Mouse (Mus musculus): ENCODE measurements around the gene Syk. TPM values are rescaled to one million over a fixed set of nuclear protein-coding genes. Genes with fewer than 3 reads are reported as not detected.

Gene Syk
- polyA plus RNA-seq, 1 experiment = 11.4 TPM

DNA sequence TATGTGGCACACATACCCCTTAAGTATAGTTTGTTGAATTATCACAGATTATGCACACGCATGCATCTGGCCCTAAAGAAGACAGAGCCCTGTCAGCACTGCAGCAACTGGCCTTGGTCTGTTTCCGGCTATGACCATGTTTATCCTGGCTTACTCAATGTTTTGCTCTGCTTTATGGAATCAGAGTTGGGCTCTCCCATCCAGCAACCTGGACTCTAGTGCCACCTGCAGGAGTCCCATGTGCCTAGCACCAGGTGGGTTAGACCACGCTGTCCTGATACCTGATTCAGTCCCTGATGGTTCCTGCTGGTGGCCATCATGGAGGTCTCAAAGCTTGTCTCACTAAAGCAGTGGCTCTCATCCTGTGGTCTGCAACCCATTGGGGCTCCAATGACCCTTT is 86.9 kb downstream of the Syk start:
- TF ChIP-seq EP300 (IDR thresholded peaks at IDR 0.05; ENCODE audit: insufficient read depth, low read depth, low read length) (no peak), CTCF (IDR thresholded peaks at IDR 0.05; ENCODE audit: low read depth, low read length) (peak; percentile 69)
- Histone ChIP-seq H3K4me1 (ENCODE audit: control insufficient read depth, insufficient read depth, low read length) (no peaks in the 10 kb centered on the region), H3K36me3 (ENCODE audit: control insufficient read depth, insufficient read depth, low read length, poor library complexity, severe bottlenecking) (no peaks in the 10 kb centered on the region), H3K27me3 (ENCODE audit: control insufficient read depth, insufficient read depth, low read length, poor library complexity, severe bottlenecking) (no peaks in the 10 kb centered on the region), H3K9me3 (replicated peaks; ENCODE audit: control insufficient read depth, insufficient read depth, low read length, poor library complexity, severe bottlenecking) (no peaks in the 10 kb centered on the region), H3K9ac (ENCODE audit: low read depth, poor library complexity, severe bottlenecking) (no peak overlapping the region), H3K27ac (ENCODE audit: insufficient read depth, low read length) (no peak overlapping the region), H3K4me3 (ENCODE audit: low read depth, low read length) (no peak overlapping the region)

DNA sequence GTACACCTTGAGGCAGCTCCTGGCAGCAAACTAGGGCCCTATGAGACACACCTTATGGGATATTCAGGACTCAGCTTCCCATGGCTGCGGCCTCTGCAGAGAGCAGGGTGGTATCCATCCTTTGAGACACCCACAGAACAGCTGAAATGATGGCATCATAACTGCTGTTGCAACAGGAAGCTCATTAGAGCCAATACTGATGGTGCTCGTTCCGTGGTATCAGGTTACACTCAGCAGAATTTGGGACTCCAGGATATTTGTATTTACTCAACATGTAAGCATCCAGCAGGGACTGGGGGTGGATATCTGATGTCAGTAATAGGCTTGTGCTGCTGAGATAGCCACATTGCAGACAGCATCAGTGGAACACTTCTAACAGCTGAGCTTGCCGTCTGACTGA is 90.3 kb downstream of the Syk start:
- Histone ChIP-seq H3K36me3 (ENCODE audit: control insufficient read depth, insufficient read depth, low read length, poor library complexity, severe bottlenecking) (no peaks in the 10 kb centered on the region), H3K9ac (ENCODE audit: low read depth, poor library complexity, severe bottlenecking) (no peak overlapping the region), H3K27me3 (ENCODE audit: control insufficient read depth, insufficient read depth, low read length, poor library complexity, severe bottlenecking) (no peaks in the 10 kb centered on the region), H3K4me3 (ENCODE audit: low read depth, low read length) (no peak overlapping the region), H3K4me1 (ENCODE audit: control insufficient read depth, insufficient read depth, low read length) (no peaks in the 10 kb centered on the region), H3K9me3 (replicated peaks; ENCODE audit: control insufficient read depth, insufficient read depth, low read length, poor library complexity, severe bottlenecking) (no peaks in the 10 kb centered on the region), H3K27ac (ENCODE audit: insufficient read depth, low read length) (no peak overlapping the region)
- TF ChIP-seq CTCF (IDR thresholded peaks at IDR 0.05; ENCODE audit: low read depth, low read length) (no peak), EP300 (IDR thresholded peaks at IDR 0.05; ENCODE audit: insufficient read depth, low read depth, low read length) (no peak), POLR2A (IDR thresholded peaks at IDR 0.05; ENCODE audit: insufficient read depth, low read length) (no peak)

DNA sequence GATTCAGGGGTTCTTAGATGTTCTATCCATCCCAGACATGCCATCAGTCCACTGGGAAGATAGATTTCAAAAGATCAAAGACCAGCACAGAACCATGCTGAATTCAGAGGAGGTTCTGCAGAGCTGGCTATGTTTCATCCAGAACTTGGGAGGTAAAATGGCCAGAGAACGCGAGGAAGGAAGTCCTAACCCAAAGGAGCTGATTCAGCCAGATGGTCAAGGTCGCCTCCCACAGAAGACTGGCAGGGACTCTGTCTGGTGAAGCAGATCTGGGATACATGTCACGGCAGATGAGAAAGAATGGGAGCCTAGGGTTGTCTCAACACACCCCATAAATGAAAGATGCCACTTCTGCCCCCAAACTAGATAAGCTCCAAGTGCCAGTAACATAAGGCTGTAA is 90.9 kb downstream of the Syk start:
- Histone ChIP-seq H3K4me3 (ENCODE audit: low read depth, low read length) (no peak overlapping the region), H3K27me3 (ENCODE audit: control insufficient read depth, insufficient read depth, low read length, poor library complexity, severe bottlenecking) (no peaks in the 10 kb centered on the region), H3K9ac (ENCODE audit: low read depth, poor library complexity, severe bottlenecking) (no peak overlapping the region), H3K9me3 (replicated peaks; ENCODE audit: control insufficient read depth, insufficient read depth, low read length, poor library complexity, severe bottlenecking) (no peaks in the 10 kb centered on the region), H3K4me1 (ENCODE audit: control insufficient read depth, insufficient read depth, low read length) (no peaks in the 10 kb centered on the region), H3K27ac (ENCODE audit: insufficient read depth, low read length) (no peak overlapping the region), H3K36me3 (ENCODE audit: control insufficient read depth, insufficient read depth, low read length, poor library complexity, severe bottlenecking) (no peaks in the 10 kb centered on the region)
- TF ChIP-seq POLR2A (IDR thresholded peaks at IDR 0.05; ENCODE audit: insufficient read depth, low read length) = no peak
- TF ChIP-seq EP300 (IDR thresholded peaks at IDR 0.05; ENCODE audit: insufficient read depth, low read depth, low read length) = no peak
- TF ChIP-seq CTCF (IDR thresholded peaks at IDR 0.05; ENCODE audit: low read depth, low read length) = no peak

DNA sequence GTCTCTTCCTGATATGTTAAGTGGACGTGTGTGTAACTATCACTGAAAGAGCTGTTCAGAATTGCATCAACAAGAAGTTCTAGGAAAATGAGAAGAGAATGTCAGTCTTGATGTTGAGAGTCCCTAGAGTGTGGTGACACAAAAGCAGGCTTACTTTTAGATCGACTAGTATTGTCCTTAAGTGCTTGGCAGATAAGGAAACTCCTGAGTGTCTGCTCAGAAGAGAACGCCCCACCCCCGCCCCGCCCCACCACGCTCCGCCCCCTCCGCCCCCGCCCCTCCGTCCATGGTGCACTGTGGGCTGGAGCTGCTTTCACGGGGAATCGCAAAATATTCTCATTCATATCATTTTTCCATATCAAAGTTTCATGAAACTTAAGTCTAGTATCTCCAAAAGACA is 91.9 kb downstream of the Syk start:
- TF ChIP-seq CTCF (IDR thresholded peaks at IDR 0.05; ENCODE audit: low read depth, low read length) (no peak), POLR2A (IDR thresholded peaks at IDR 0.05; ENCODE audit: insufficient read depth, low read length) (no peak), EP300 (IDR thresholded peaks at IDR 0.05; ENCODE audit: insufficient read depth, low read depth, low read length) (no peak)
- no peak overlapping the region for H3K27ac ChIP-seq (ENCODE audit: insufficient read depth, low read length)

DNA sequence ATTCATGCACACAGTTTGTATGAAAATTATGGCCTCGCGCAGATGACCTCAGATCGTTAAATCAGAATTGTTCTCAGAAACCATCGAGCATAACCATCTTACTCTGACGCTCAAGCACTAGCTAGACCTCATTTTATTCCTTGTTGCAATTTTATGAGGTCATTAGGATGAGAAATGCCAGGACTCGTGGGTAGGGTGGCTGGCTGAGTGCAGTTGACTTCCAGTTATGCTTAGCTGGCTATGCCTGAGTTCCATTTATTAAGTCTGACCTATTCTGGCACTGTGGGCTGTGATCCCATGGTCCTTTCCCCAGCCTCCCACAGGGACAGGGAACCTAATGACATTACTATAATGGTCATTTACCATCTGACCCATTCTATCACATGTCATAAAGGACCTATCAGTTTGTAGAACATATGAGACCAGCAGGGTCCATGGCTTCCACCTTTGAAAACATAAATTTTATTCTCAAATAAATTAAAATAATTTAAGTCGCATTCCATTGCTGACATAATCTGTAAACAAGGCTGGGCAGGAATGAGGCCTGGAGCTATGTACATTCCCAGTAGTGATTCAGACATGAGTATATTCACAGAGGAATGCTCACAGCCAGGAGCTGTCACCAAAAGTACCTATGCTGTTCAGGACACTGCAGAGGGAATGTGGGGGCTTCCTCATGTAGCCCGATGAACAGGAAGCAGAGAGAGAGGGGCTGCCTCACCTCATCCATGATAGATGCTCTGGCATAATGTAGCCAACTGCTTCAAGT is 92.7 kb downstream of the Syk start:
- no peaks in the 10 kb centered on the region for H3K36me3 ChIP-seq (ENCODE audit: control insufficient read depth, insufficient read depth, low read length, poor library complexity, severe bottlenecking)
- H3K4me1 ChIP-seq (ENCODE audit: control insufficient read depth, insufficient read depth, low read length) = no peaks in the 10 kb centered on the region
- H3K9ac ChIP-seq (ENCODE audit: low read depth, poor library complexity, severe bottlenecking) = no peak overlapping the region
- H3K27ac ChIP-seq (ENCODE audit: insufficient read depth, low read length) = no peak overlapping the region
- TF ChIP-seq CTCF (IDR thresholded peaks at IDR 0.05; ENCODE audit: low read depth, low read length) = no peak
- no peak for TF ChIP-seq POLR2A (IDR thresholded peaks at IDR 0.05; ENCODE audit: insufficient read depth, low read length)
- TF ChIP-seq EP300 (IDR thresholded peaks at IDR 0.05; ENCODE audit: insufficient read depth, low read depth, low read length) = no peak
- H3K27me3 ChIP-seq (ENCODE audit: control insufficient read depth, insufficient read depth, low read length, poor library complexity, severe bottlenecking) = no peaks in the 10 kb centered on the region
- H3K4me3 ChIP-seq (ENCODE audit: low read depth, low read length) = no peak overlapping the region
- H3K9me3 ChIP-seq (replicated peaks; ENCODE audit: control insufficient read depth, insufficient read depth, low read length, poor library complexity, severe bottlenecking) = no peaks in the 10 kb centered on the region

More for the DNA sequence above, 91.9 kb downstream of the Syk start:
- Histone ChIP-seq H3K4me1 (ENCODE audit: control insufficient read depth, insufficient read depth, low read length) (no peaks in the 10 kb centered on the region), H3K9me3 (replicated peaks; ENCODE audit: control insufficient read depth, insufficient read depth, low read length, poor library complexity, severe bottlenecking) (no peaks in the 10 kb centered on the region), H3K9ac (ENCODE audit: low read depth, poor library complexity, severe bottlenecking) (no peak overlapping the region), H3K36me3 (ENCODE audit: control insufficient read depth, insufficient read depth, low read length, poor library complexity, severe bottlenecking) (no peaks in the 10 kb centered on the region), H3K27me3 (ENCODE audit: control insufficient read depth, insufficient read depth, low read length, poor library complexity, severe bottlenecking) (no peaks in the 10 kb centered on the region), H3K4me3 (ENCODE audit: low read depth, low read length) (no peak overlapping the region)

DNA sequence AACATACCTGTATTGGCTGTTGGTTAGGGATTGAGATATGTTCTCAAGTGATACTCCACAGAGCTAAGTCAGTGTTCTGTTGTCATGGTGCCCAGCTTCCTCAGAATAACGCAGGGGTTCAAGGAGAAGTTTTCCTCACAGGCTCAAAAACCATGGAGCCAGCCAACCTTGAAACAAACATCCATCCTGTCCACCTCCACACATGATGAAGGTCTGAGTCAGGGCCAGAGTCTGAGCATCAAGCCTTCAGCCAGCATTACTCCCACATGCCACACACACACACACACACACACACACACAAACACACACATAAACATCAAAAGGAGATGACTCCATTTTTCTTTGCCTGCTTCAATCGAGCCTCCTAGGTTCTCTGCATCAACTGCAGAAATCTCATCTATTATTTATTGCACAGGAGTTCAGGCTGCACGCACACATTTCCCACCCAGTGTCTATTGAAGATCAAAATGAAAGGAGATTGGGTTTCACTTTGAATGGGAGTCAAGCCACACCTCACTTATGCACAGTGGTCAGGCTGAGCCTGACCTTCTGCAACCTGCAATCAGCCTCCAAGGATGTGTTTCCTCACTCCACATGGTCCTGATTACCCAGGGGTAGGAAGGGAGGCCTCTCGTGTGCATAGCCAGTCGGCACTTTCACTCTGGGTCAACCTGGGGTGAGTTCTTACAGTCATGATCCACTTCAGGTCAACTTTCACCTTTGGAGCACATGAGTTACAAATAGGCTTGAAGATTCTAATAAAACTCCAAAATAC is 93.9 kb downstream of the Syk start:
- TF ChIP-seq POLR2A (IDR thresholded peaks at IDR 0.05; ENCODE audit: insufficient read depth, low read length) (no peak), EP300 (IDR thresholded peaks at IDR 0.05; ENCODE audit: insufficient read depth, low read depth, low read length) (no peak), CTCF (IDR thresholded peaks at IDR 0.05; ENCODE audit: low read depth, low read length) (no peak)

More for the DNA sequence above, 93.9 kb downstream of the Syk start:
- Histone ChIP-seq H3K27me3 (ENCODE audit: control insufficient read depth, insufficient read depth, low read length, poor library complexity, severe bottlenecking) (no peaks in the 10 kb centered on the region), H3K36me3 (ENCODE audit: control insufficient read depth, insufficient read depth, low read length, poor library complexity, severe bottlenecking) (no peaks in the 10 kb centered on the region), H3K27ac (ENCODE audit: insufficient read depth, low read length) (no peak overlapping the region), H3K4me1 (ENCODE audit: control insufficient read depth, insufficient read depth, low read length) (no peaks in the 10 kb centered on the region), H3K4me3 (ENCODE audit: low read depth, low read length) (no peak overlapping the region), H3K9ac (ENCODE audit: low read depth, poor library complexity, severe bottlenecking) (no peak overlapping the region), H3K9me3 (replicated peaks; ENCODE audit: control insufficient read depth, insufficient read depth, low read length, poor library complexity, severe bottlenecking) (no peaks in the 10 kb centered on the region)

Measured in ES-Bruce4 (cell line).